ENCODE assay signal across 13 mouse cellular contexts in genomic region chr15:61184597-61184963, GRCm38 (mm10).
"Had no signal": no experiment of that assay in that cellular context is flagged by ENCODE, and none has a peak within 500 bp of the region (broad histone marks: within the 10 kb centered on the region; RNA-seq: fewer than 3 reads in every experiment).

No protein-coding gene starts in this region.

- ATAC-seq: intestine, embryonic 16.5 days; lung, postnatal 0 days had no signal

- H3K9ac ChIP-seq: limb, embryonic 13.5 days; liver, embryonic 15.5 days; neural tube, embryonic 13.5 days had no signal

- H3K4me3 ChIP-seq: limb, embryonic 13.5 days; liver, embryonic 15.5 days; neural tube, embryonic 13.5 days had no signal

- H3K27ac ChIP-seq: limb, embryonic 13.5 days; liver, embryonic 15.5 days; neural tube, embryonic 13.5 days had no signal

- H3K9me3 ChIP-seq: limb, embryonic 13.5 days; liver, embryonic 15.5 days; neural tube, embryonic 13.5 days had no signal

- H3K27me3 ChIP-seq: limb, embryonic 13.5 days; liver, embryonic 15.5 days had no signal

- H3K4me2 ChIP-seq: limb, embryonic 13.5 days; liver, embryonic 11.5 days; liver, embryonic 15.5 days; neural tube, embryonic 13.5 days had no signal

- DNase-seq: kidney, adult 2 months; layer of hippocampus, adult 9-11 months; layer of hippocampus, postnatal 36 days; lung, adult 2 months; lung, postnatal 36 days; midbrain, embryonic 14.5 days; thymus, postnatal 36 days had no signal

- H3K4me1 ChIP-seq: liver, embryonic 15.5 days had no signal

- H3K36me3 ChIP-seq: limb, embryonic 13.5 days; liver, embryonic 15.5 days; neural tube, embryonic 13.5 days had no signal
